Mouse (Mus musculus) CH12.LX (cell line): Measurements from ENCODE around the gene Cdh4. TPM values are rescaled to one million over a fixed set of nuclear protein-coding genes. Genes with fewer than 3 reads are reported as not detected.

Experiments
- DNase-seq: peaks from one replicate; pipeline ENCODE4 v3.0.0-alpha.2; 2013; ENCODE audit errors: extremely low read depth
- H3K27ac ChIP-seq: 2 replicates; pipeline ENCODE4 v1.5.1; 2012; ENCODE audit warnings: low read depth, mild to moderate bottlenecking, control low read depth, moderate library complexity; ENCODE audit not compliant: insufficient read depth
- H3K27me3 ChIP-seq: replicated peaks from 2 replicates; pipeline ENCODE3; 2012; ENCODE audit warnings: inconsistent platforms
- H3K36me3 ChIP-seq, 2 experiments: replicated peaks in 1 of 2; 2 replicates each; pipeline versions ENCODE3 to v1.6.1; 2012; ENCODE audit warnings: inconsistent platforms in 1 of 2, low read length in 1 of 2, mild to moderate bottlenecking in 1 of 2, mixed read lengths in 1 of 2, moderate library complexity in 1 of 2; ENCODE audit not compliant: control insufficient read depth in 1 of 2, insufficient read depth in 1 of 2
- H3K4me1 ChIP-seq, 2 experiments: 2 replicates each; pipeline ENCODE4 v1.6.1; 2012; ENCODE audit warnings: inconsistent platforms in 1 of 2, moderate library complexity in 1 of 2; ENCODE audit not compliant: insufficient read depth in 2 of 2, control insufficient read depth in 1 of 2
- H3K4me2 ChIP-seq: 2 replicates; pipeline ENCODE4 v1.6.1; 2012; ENCODE audit warnings: low read depth, mild to moderate bottlenecking, control low read depth; ENCODE audit not compliant: poor library complexity, insufficient read depth, severe bottlenecking
- H3K4me3 ChIP-seq, 3 experiments: fragments of 150-350 bp in 1 of 3; sonication (generic) in 1 of 3; replicated peaks in 1 of 3; 2 replicates each; pipeline versions ENCODE3 to v1.5.1; 2011 to 2012; ENCODE audit warnings: low read depth in 2 of 3, low read length in 2 of 3, mild to moderate bottlenecking in 2 of 3, moderate library complexity in 2 of 3, control low read depth in 1 of 3, improper control_type of control experiment in 1 of 3, inconsistent platforms in 1 of 3, mixed read lengths in 1 of 3; ENCODE audit not compliant: poor library complexity in 1 of 3
- H3K79me2 ChIP-seq: replicated peaks from 2 replicates; pipeline ENCODE4 v1.6.1; 2012; ENCODE audit warnings: mild to moderate bottlenecking, moderate library complexity; ENCODE audit not compliant: control insufficient read depth, poor library complexity, insufficient read depth, severe bottlenecking; ENCODE audit errors: extremely low read depth
- H3K9ac ChIP-seq: 2 replicates; pipeline ENCODE4 v1.6.1; 2012; ENCODE audit warnings: low read depth, mild to moderate bottlenecking, control low read depth, moderate library complexity; ENCODE audit not compliant: insufficient read depth
- H3K9me3 ChIP-seq: replicated peaks from 2 replicates; pipeline ENCODE3; 2012; ENCODE audit warnings: low read length, inconsistent platforms, mixed read lengths
- CTCF ChIP-seq, 2 experiments: IDR thresholded peaks in 1 of 2; conservative IDR thresholded peaks in 1 of 2; 2 replicates each; pipeline ENCODE4 v1.5.1; 2011 to 2012; ENCODE audit warnings: low read depth in 2 of 2, low read length in 2 of 2, improper control_type of control experiment in 1 of 2, inconsistent platforms in 1 of 2, mild to moderate bottlenecking in 1 of 2, moderate library complexity in 1 of 2
- E2F4 ChIP-seq: IDR thresholded peaks from 2 replicates; pipeline ENCODE4 v1.6.1; 2011; ENCODE audit warnings: low read depth, low read length, improper control_type of control experiment; ENCODE audit not compliant: insufficient replicate concordance
- GABPA ChIP-seq: IDR thresholded peaks from 2 replicates; pipeline ENCODE4 v1.6.1; 2012; ENCODE audit warnings: low read depth, low read length, improper control_type of control experiment, inconsistent platforms; ENCODE audit not compliant: insufficient replicate concordance
- IRF4 ChIP-seq: IDR thresholded peaks from 2 replicates; pipeline ENCODE4 v1.6.1; 2014; ENCODE audit warnings: low read depth, mild to moderate bottlenecking, inconsistent platforms, low read length, improper control_type of control experiment
- JUND ChIP-seq: conservative IDR thresholded peaks from 2 replicates; pipeline ENCODE4 v1.6.1; 2011; ENCODE audit warnings: low read depth, low read length, improper control_type of control experiment
- MAX ChIP-seq: IDR thresholded peaks from 2 replicates; pipeline ENCODE4 v1.6.1; 2011; ENCODE audit warnings: low read length, improper control_type of control experiment
- MAZ ChIP-seq: IDR thresholded peaks from 2 replicates; pipeline ENCODE4 v1.6.1; 2012; ENCODE audit warnings: low read depth, mild to moderate bottlenecking, inconsistent platforms, low read length, improper control_type of control experiment, moderate library complexity
- MEF2A ChIP-seq: IDR thresholded peaks from 2 replicates; pipeline ENCODE4 v1.6.1; 2014; ENCODE audit warnings: low read depth, mild to moderate bottlenecking, inconsistent platforms, low read length, improper control_type of control experiment, borderline replicate concordance
- MXI1 ChIP-seq: IDR thresholded peaks from 2 replicates; pipeline ENCODE4 v1.6.1; 2011; ENCODE audit warnings: mild to moderate bottlenecking, low read depth, low read length, improper control_type of control experiment
- NELFE ChIP-seq: IDR thresholded peaks from 2 replicates; pipeline ENCODE4 v1.6.1; 2011; ENCODE audit warnings: low read depth, low read length, improper control_type of control experiment
- NRF1 ChIP-seq: IDR thresholded peaks from 2 replicates; pipeline ENCODE4 v1.6.1; 2014; ENCODE audit warnings: low read depth, mild to moderate bottlenecking, inconsistent platforms, low read length, improper control_type of control experiment, moderate library complexity
- PAX5 ChIP-seq: IDR thresholded peaks from 2 replicates; pipeline ENCODE4 v1.6.1; 2012; ENCODE audit warnings: low read length, inconsistent platforms, mixed read lengths
- RAD21 ChIP-seq: IDR thresholded peaks from 2 replicates; pipeline ENCODE4 v1.6.1; 2011; ENCODE audit warnings: low read depth, mild to moderate bottlenecking, low read length, improper control_type of control experiment, moderate library complexity
- SIN3A ChIP-seq: IDR thresholded peaks from 2 replicates; pipeline ENCODE4 v1.6.1; 2012; ENCODE audit warnings: low read length, improper control_type of control experiment, inconsistent platforms
- USF1 ChIP-seq: IDR thresholded peaks from 2 replicates; pipeline ENCODE4 v1.6.1; 2014; ENCODE audit warnings: low read depth, mild to moderate bottlenecking, inconsistent platforms, low read length, improper control_type of control experiment
- ZKSCAN1 ChIP-seq: IDR thresholded peaks from 2 replicates; pipeline ENCODE4 v1.6.1; 2012; ENCODE audit warnings: low read depth, inconsistent platforms, low read length, improper control_type of control experiment, borderline replicate concordance
- ZNF384 ChIP-seq: IDR thresholded peaks from 2 replicates; pipeline ENCODE4 v1.6.1; 2012; ENCODE audit warnings: low read depth, low read length, improper control_type of control experiment, inconsistent platforms
- dilution Hi-C: fragments of 300-500 bp; cut with MboI; formaldehyde crosslinking; loops from 2 replicates; pipeline ENCODE4 v1.14.3; 2020; ENCODE audit warnings: low sequenced_read_pairs; ENCODE audit not compliant: extremely low pct_unique_long_range_greater_than_20kb, extremely low pct_ligation_motif_present
- in situ Hi-C: fragments of 300-500 bp; cut with MboI; formaldehyde crosslinking; loops from 3 replicates; pipeline ENCODE4 v1.14.3; 2019; ENCODE audit warnings: low sequenced_read_pairs, low pct_ligation_motif_present, low pct_unique_long_range_greater_than_20kb, mixed read lengths
- polyA plus RNA-seq: library from polyadenylated mRNA; unstranded; fragments of >175 nt; gene quantifications from 2 replicates; pipeline ENCODE4 v1.2.1, GENCODE M21; 2012; ENCODE audit warnings: low read depth; ENCODE audit not compliant: insufficient read length
- total RNA-seq, 2 experiments: library from RNA; depleted of rRNA; stranded (reverse); fragments of 300-350 nt in 1 of 2; fragments of >200 nt in 1 of 2; gene quantifications; 2 replicates each; pipeline ENCODE4 v1.2.3; 2012 to 2014

Gene Cdh4
- total and polyA plus RNA-seq, 3 experiments = not detected

- dilution Hi-C loops (no loop called here), in situ Hi-C loops (no loop called here)
- no peak for DNase-seq
- peaks cover 0 to 4% of the 10 kb centered on the region in 2 experiments for H3K36me3 ChIP-seq
- no peak overlapping the region for H3K4me3 ChIP-seq
- H3K27me3 ChIP-seq = no peaks in the 10 kb centered on the region
- H3K4me2 ChIP-seq = no peak overlapping the region
- no peak overlapping the region for H3K9ac ChIP-seq
- H3K79me2 ChIP-seq = no peaks in the 10 kb centered on the region
- H3K9me3 ChIP-seq = peaks cover 11% of the 10 kb centered on the region
- TF ChIP-seq SIN3A (no peak), PAX5 (no peak), ZNF384 (no peak), CTCF (conservative IDR thresholded peaks at IDR 0.05 in 1 of 2, IDR thresholded peaks at IDR 0.05 in 1 of 2; ENCODE audit: low read depth in 2 of 2, low read length in 2 of 2) (no peak), NELFE (no peak), MXI1 (no peak), GABPA (no peak)
- no peak overlapping the region for H3K27ac ChIP-seq
- H3K4me1 ChIP-seq = peaks cover 0 to 27% of the 10 kb centered on the region in 2 experiments; a peak in 2 of 4 replicates
Observed at GRCm38 (mm10) chr2:179712690-179713089, 270.5 kb downstream of the Cdh4 start.

GRCm38 (mm10) chr2:179713326-179713725 lies 271.1 kb downstream of the Cdh4 start:
- Histone ChIP-seq H3K9ac (no peak overlapping the region), H3K4me2 (no peak overlapping the region), H3K4me3 (no peak overlapping the region), H3K27ac (no peak overlapping the region), H3K36me3 (peaks cover 0 to 4% of the 10 kb centered on the region in 2 experiments), H3K27me3 (no peaks in the 10 kb centered on the region), H3K4me1 (peaks cover 0 to 30% of the 10 kb centered on the region in 2 experiments; a peak in 2 of 4 replicates), H3K79me2 (no peaks in the 10 kb centered on the region), H3K9me3 (peaks cover 11% of the 10 kb centered on the region)
- dilution Hi-C loops (no loop called here), in situ Hi-C loops (no loop called here)
- TF ChIP-seq USF1 = no peak
- TF ChIP-seq JUND = no peak
- TF ChIP-seq MAZ = no peak
- no peak for TF ChIP-seq GABPA
- TF ChIP-seq RAD21 = no peak
- TF ChIP-seq ZKSCAN1 = no peak
- DNase-seq = no peak

DNA sequence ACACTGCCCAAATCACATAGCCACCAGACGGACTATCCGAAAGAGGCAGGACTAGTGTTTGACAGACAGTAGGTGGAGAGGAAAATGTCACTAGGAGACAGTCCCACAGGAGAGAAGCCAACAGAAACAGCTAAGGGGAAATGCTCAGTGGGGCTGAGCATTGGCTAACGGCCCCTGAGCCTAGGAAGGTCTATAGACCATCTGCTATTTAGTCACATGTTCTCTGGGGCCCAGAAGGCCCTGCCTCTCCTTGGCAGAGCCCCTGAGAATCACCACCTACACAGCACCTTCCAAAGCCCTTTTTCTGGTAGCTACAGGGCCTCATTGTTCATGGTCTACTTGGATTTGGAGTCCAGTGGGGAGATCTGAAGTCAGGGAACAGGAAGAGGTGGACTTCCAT lies 271.9 kb downstream of the Cdh4 start:
- Histone ChIP-seq H3K27ac (no peak overlapping the region), H3K9me3 (peaks cover 11% of the 10 kb centered on the region), H3K79me2 (no peaks in the 10 kb centered on the region), H3K36me3 (peaks cover 0 to 2% of the 10 kb centered on the region in 2 experiments), H3K4me2 (no peak overlapping the region), H3K9ac (no peak overlapping the region), H3K27me3 (no peaks in the 10 kb centered on the region), H3K4me1 (peaks cover 0 to 37% of the 10 kb centered on the region in 2 experiments; a peak in 2 of 4 replicates), H3K4me3 (peak overlapping the region in 1 of 3 experiments; percentile 40)
- in situ Hi-C loops = no loop called here
- dilution Hi-C loops = no loop called here
- no peak for DNase-seq
- TF ChIP-seq E2F4 (no peak), IRF4 (no peak), MEF2A (no peak), MAX (no peak), MXI1 (no peak), NRF1 (no peak), JUND (no peak)
- TF ChIP-seq, all 38 proteins: peak for 0
